Mouse (Mus musculus) embryonic fibroblast, embryonic 13.5 days (primary cell): ENCODE results near the gene Sdsl.

Source experiments
- CTCF ChIP-seq: IDR thresholded peaks from 2 replicates; pipeline ENCODE4 v1.5.1; 2011; ENCODE audit warnings: mild to moderate bottlenecking, control low read depth, low read length, moderate library complexity, borderline replicate concordance; ENCODE audit not compliant: insufficient read depth
- POLR2A ChIP-seq: IDR thresholded peaks from 2 replicates; pipeline ENCODE4 v1.6.1; 2011; ENCODE audit warnings: low read depth, mild to moderate bottlenecking, control low read depth, low read length, moderate library complexity

DNA sequence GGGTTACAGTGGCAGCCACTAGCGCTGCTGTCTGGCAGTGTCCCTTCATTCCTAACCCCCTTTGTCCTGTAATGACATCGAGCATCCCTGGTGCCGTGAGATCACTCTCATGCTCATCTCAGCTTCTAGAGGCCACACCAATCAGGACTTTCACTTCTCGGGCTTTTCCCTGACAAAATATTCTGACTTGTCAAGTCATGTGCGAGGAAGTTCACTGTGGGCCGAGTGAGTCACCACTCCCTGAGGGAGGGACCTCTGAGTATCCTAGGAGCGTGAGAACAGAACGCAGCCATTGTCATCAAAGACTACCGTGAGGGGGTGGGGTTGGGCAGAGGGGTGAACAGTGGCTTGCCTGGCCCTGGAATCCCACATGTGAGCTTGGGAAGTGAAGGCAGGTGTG, 44.9 kb upstream of the Sdsl start:
- TF ChIP-seq CTCF (no peak), POLR2A (no peak; the same call in 1 of the 2 replicates)
